Mouse (Mus musculus) heart, embryonic 14.5 days (tissue): ENCODE results near the gene Mpp2. TPM values are rescaled to one million over a fixed set of nuclear protein-coding genes. Genes with fewer than 3 reads are reported as not detected.

ENCODE experiments used
- ATAC-seq: fragments of 200-750 bp; cut with Nextera tagmentation; 2 replicates; pipeline ENCODE4 v1.8.0; 2017; ENCODE audit warnings: low read depth, moderate TSS enrichment; ENCODE audit not compliant: insufficient number of reproducible peaks, insufficient read depth, low FRiP score
- H3K27ac ChIP-seq, 2 experiments: fragments of 200-500 bp in 1 of 2; fragments of 300-500 bp in 1 of 2; sonication (generic) in 1 of 2; replicated peaks in 1 of 2; 2 replicates each; pipeline ENCODE4 v1.5.1; 2012 to 2014; ENCODE audit warnings: low read depth in 2 of 2, low read length in 2 of 2, control low read depth in 1 of 2, mild to moderate bottlenecking in 1 of 2, mixed read lengths in 1 of 2; ENCODE audit not compliant: control insufficient read depth in 1 of 2, insufficient read depth in 1 of 2
- H3K27me3 ChIP-seq: fragments of 300-500 bp; sonication (generic); 2 replicates; pipeline ENCODE4 v1.6.1; 2014; ENCODE audit warnings: mild to moderate bottlenecking, low read length, control low read depth; ENCODE audit not compliant: control insufficient read depth, insufficient read depth
- H3K36me3 ChIP-seq: fragments of 300-500 bp; sonication (generic); 2 replicates; pipeline ENCODE4 v1.6.1; 2014; ENCODE audit warnings: mild to moderate bottlenecking, control low read depth, low read length, mixed read lengths; ENCODE audit not compliant: control insufficient read depth, insufficient read depth
- H3K4me1 ChIP-seq, 2 experiments: fragments of 200-500 bp in 1 of 2; fragments of 300-500 bp in 1 of 2; sonication (generic) in 1 of 2; 2 replicates each; pipeline ENCODE4 v1.6.1; 2012 to 2014; ENCODE audit warnings: low read length in 2 of 2, control low read depth in 1 of 2, mixed read lengths in 1 of 2; ENCODE audit not compliant: control insufficient read depth in 2 of 2, insufficient read depth in 2 of 2
- H3K4me2 ChIP-seq: fragments of 300-500 bp; sonication (generic); 2 replicates; pipeline ENCODE4 v1.6.1; 2014; ENCODE audit warnings: mild to moderate bottlenecking, low read length
- H3K4me3 ChIP-seq, 2 experiments: fragments of 200-500 bp in 1 of 2; fragments of 300-500 bp in 1 of 2; sonication (generic) in 1 of 2; 2 replicates each; pipeline ENCODE4 v1.5.1; 2012 to 2014; ENCODE audit warnings: low read length in 2 of 2, mild to moderate bottlenecking in 2 of 2, control low read depth in 1 of 2, low read depth in 1 of 2, moderate library complexity in 1 of 2; ENCODE audit not compliant: control insufficient read depth in 1 of 2, insufficient read depth in 1 of 2
- H3K9ac ChIP-seq: fragments of 300-500 bp; sonication (generic); 2 replicates; pipeline ENCODE4 v1.6.1; 2014; ENCODE audit warnings: mild to moderate bottlenecking, low read length
- H3K9me3 ChIP-seq: fragments of 300-500 bp; sonication (generic); 2 replicates; pipeline ENCODE4 v1.6.1; 2016; ENCODE audit warnings: low read length, control low read depth; ENCODE audit not compliant: control insufficient read depth
- WGBS: fragments of 180-500 bp; shearing (Covaris S2); extraction: QIAGEN DNeasy Blood & Tissue Kit; methylation state at CpG from one replicate; pipeline ENCODE4 v1.1.7; 2014; 5-methylcytosine and 5-hydroxymethylcytosine counted together
- polyA plus RNA-seq: library from polyadenylated mRNA; unstranded; fragments of >200 nt; fragmentation: Nextera tagmentation; extraction: Ambion mirVana; gene quantifications from 2 replicates; pipeline ENCODE4 v1.2.1, GENCODE M21; 2014

Mpp2 gene
- polyA plus RNA-seq, 1 experiment from 2014 or later = 6.0 TPM

- H3K4me2 ChIP-seq = peak overlapping the region; percentile 96
- peak; percentile 64 for ATAC-seq
- WGBS = under 1% methylated on average over 38 of the region's 39 CpGs
Measured at GRCm38 (mm10) chr11:102087081-102087751, 1.1 kb downstream of the Mpp2 start.

GRCm38 (mm10) chr11:102086331-102086730 is 2.0 kb downstream of the Mpp2 start:
- H3K36me3 ChIP-seq = no peaks in the 10 kb centered on the region
- H3K27ac ChIP-seq = peak overlapping the region in 1 of 2 experiments; percentile 82; a peak in 2 of 4 replicates
- peak overlapping the region; percentile 68; the same call in 1 of the 2 replicates for H3K9ac ChIP-seq
- no peaks in the 10 kb centered on the region for H3K9me3 ChIP-seq
- no peaks in the 10 kb centered on the region for H3K27me3 ChIP-seq
- H3K4me2 ChIP-seq = peak overlapping the region; percentile 96
- H3K4me1 ChIP-seq = peaks cover 13 to 23% of the 10 kb centered on the region in 2 experiments
- ATAC-seq = no peak
- peak overlapping the region in 1 of 2 experiments; percentile 58; a peak in 2 of 4 replicates for H3K4me3 ChIP-seq
- 26% methylated on average over 3 of the region's 3 CpGs for WGBS

More at GRCm38 (mm10) chr11:102087081-102087751, 1.1 kb downstream of the Mpp2 start:
- no peaks in the 10 kb centered on the region for H3K36me3 ChIP-seq
- peaks cover 8 to 19% of the 10 kb centered on the region in 2 experiments for H3K4me1 ChIP-seq
- peak overlapping the region; percentile 41 to 82 for H3K27ac ChIP-seq
- H3K9me3 ChIP-seq = no peaks in the 10 kb centered on the region
- no peaks in the 10 kb centered on the region for H3K27me3 ChIP-seq
- H3K4me3 ChIP-seq = peak overlapping the region; percentile 58 to 73
- H3K9ac ChIP-seq = peak overlapping the region; percentile 68

DNA sequence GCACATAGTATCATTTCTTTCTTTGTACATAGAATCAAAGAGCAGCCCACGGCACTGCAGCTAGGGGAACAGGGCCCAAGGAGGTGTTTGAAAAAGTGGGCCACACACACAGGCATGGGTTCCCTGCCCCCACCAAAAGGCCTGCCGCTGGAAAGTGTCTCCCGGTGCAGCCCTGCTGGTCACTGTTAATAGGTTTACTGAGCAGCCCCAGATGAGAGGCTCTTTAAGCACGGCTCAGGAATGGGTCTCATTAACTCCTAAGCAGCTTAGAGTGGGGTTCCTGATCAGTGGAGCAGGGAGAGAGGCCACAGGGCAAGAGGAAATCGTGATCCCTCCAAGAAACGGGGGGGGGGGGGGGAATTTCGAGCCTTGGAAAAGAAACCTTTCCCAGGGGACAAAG is 4.2 kb downstream of the Mpp2 start:
- Histone ChIP-seq H3K9me3 (no peaks in the 10 kb centered on the region), H3K4me2 (no peak overlapping the region), H3K9ac (no peak overlapping the region), H3K27me3 (no peaks in the 10 kb centered on the region), H3K27ac (no peak overlapping the region), H3K4me1 (peaks cover 10 to 23% of the 10 kb centered on the region in 2 experiments; a peak in 3 of 4 replicates), H3K36me3 (0 out of 2 replicates have a peak, but pooled peaks cover 5% of the 10 kb centered on the region), H3K4me3 (no peak overlapping the region)
- WGBS = 49% methylated on average over 7 of the region's 7 CpGs
- no peak for ATAC-seq

DNA sequence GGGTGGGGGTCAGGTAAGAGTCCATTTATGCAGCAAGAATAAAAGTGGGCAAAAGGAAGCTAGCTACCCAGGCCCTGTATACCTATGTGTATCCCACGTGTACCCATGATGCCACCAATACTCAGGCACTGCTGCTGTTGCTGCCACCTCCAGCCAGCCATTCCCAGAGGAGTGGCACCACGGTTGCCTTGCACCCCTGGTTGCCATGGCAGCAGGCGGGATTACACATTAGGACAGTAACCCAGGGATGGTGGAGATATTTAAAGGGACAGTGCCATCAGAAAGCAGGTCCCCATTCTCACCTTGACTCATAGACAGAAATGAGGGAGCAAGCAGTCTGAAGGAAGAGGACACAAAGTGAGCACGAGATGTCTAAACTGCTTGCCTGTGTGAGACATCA is 5.1 kb downstream of the Mpp2 start:
- 56% methylated on average over 4 of the region's 4 CpGs for WGBS
- no peak for ATAC-seq
- Histone ChIP-seq H3K9me3 (no peaks in the 10 kb centered on the region), H3K9ac (no peak overlapping the region), H3K4me2 (0 out of 2 replicates have a peak overlapping the region, but pooled peaks have one; percentile 83), H3K4me3 (no peak overlapping the region), H3K27ac (no peak overlapping the region), H3K27me3 (no peaks in the 10 kb centered on the region), H3K36me3 (peaks cover 11% of the 10 kb centered on the region; the same call in 1 of the 2 replicates), H3K4me1 (peaks cover 10 to 23% of the 10 kb centered on the region in 2 experiments; a peak in 3 of 4 replicates)

- peak overlapping the region; percentile 40 for H3K4me3 ChIP-seq
- H3K36me3 ChIP-seq = peaks cover 15% of the 10 kb centered on the region; the same call in 1 of the 2 replicates
- no peaks in the 10 kb centered on the region for H3K9me3 ChIP-seq
- H3K4me2 ChIP-seq = peak overlapping the region; percentile 83
- H3K27me3 ChIP-seq = no peaks in the 10 kb centered on the region
- peak overlapping the region; percentile 71 for H3K9ac ChIP-seq
- 1% methylated on average over 18 of the region's 18 CpGs for WGBS
- H3K4me1 ChIP-seq = peaks cover 10 to 23% of the 10 kb centered on the region in 2 experiments; a peak in 3 of 4 replicates
- H3K27ac ChIP-seq = no peak overlapping the region
- ATAC-seq = peak; percentile 55; the same call in 1 of the 2 replicates
Measured at GRCm38 (mm10) chr11:102082322-102082721, 6.0 kb downstream of the Mpp2 start.

- WGBS = 81% methylated on average over 14 of the region's 14 CpGs
- H3K4me1 ChIP-seq = peaks cover 0 to 10% of the 10 kb centered on the region in 2 experiments; a peak in 2 of 4 replicates
- no peak for ATAC-seq
Measured at GRCm38 (mm10) chr11:102073722-102074121, 14.6 kb downstream of the Mpp2 start.

GRCm38 (mm10) chr11:102072729-102073128 is 15.6 kb downstream of the Mpp2 start:
- ATAC-seq = no peak
- H3K27ac ChIP-seq = no peak overlapping the region
- WGBS = 80% methylated on average over 5 of the region's 5 CpGs

More at GRCm38 (mm10) chr11:102073722-102074121, 14.6 kb downstream of the Mpp2 start:
- Histone ChIP-seq H3K9me3 (no peaks in the 10 kb centered on the region), H3K4me2 (no peak overlapping the region), H3K27me3 (no peaks in the 10 kb centered on the region), H3K27ac (no peak overlapping the region), H3K36me3 (peaks cover 15% of the 10 kb centered on the region; the same call in 1 of the 2 replicates), H3K9ac (no peak overlapping the region), H3K4me3 (no peak overlapping the region)

More at GRCm38 (mm10) chr11:102072729-102073128, 15.6 kb downstream of the Mpp2 start:
- Histone ChIP-seq H3K27me3 (no peaks in the 10 kb centered on the region), H3K9me3 (no peaks in the 10 kb centered on the region), H3K4me1 (peaks cover 0 to 10% of the 10 kb centered on the region in 2 experiments; a peak in 2 of 4 replicates), H3K9ac (no peak overlapping the region), H3K4me2 (no peak overlapping the region), H3K4me3 (no peak overlapping the region), H3K36me3 (0 out of 2 replicates have a peak, but pooled peaks cover 8% of the 10 kb centered on the region)
